Mouse (Mus musculus) cerebellum, adult 9-11 months (tissue): ENCODE measurements around the gene Kcnk16.
A peak's percentile ranks its signal among the peaks of the same experiment; 100 is the strongest.

Experiments used
- DNase-seq: peaks from one replicate; pipeline ENCODE4 v3.0.0; 2022

Gene Kcnk16

DNA sequence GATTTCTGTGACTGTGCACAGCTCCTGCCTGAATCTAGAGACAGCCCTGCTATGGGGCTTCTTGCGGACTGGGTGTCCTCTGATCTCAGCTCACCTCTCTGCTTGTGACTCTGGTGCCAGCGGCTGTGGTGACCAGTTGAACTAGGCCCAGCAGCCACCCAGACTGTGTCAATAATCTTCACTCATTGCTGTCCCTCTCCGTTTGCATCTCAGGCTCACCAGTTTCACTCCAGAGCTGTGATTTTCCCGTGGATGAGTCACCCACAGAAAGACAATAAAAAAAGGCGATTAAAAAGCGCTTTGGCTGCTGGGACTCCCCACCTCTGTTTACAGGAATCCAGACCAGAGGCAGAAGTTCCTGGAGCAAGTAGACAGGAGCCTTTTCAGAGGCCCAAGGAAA lies 39.6 kb downstream of the Kcnk16 start:
- DNase-seq, result no peak

DNA sequence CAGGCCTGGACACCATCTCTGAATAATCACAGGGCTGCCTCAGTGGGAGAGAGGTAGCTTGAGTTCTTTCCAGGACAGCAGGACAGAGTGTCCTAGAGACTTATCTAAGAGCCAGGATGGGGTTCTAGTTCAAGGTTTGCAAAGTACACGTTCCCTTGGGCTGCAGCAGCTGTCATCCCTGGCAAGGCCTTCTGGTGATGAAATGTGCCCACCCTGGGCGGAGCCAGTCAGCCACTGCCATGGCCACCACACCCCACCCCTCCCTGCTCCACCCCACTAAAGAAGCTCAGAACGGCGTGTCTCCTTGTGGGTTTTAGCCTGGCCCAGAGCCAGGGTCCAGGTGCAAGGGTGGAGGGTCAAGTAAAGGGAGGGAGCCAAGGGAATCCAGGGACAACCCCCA lies 40.7 kb downstream of the Kcnk16 start:
- DNase-seq, result no peak

DNA sequence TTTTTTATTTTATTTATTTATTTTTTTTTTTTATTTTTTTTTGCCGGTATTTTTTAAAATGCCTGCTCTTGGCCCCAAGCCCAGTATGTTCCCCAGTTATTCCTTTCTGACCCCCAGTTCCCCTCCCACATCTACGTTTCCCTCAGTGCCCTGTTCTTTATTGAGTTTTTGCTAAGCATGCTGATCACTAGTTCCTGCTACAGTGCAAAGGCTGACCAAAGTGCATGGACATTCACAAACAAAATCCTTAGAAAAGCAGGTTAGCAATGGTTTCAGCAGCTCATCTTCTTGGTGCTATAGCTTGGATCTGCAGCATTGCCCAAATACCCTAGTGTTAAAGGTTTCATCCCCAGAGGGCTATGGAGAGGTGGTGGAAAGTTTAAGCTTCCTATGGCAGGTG lies 42.0 kb downstream of the Kcnk16 start:
- DNase-seq, result no peak

DNA sequence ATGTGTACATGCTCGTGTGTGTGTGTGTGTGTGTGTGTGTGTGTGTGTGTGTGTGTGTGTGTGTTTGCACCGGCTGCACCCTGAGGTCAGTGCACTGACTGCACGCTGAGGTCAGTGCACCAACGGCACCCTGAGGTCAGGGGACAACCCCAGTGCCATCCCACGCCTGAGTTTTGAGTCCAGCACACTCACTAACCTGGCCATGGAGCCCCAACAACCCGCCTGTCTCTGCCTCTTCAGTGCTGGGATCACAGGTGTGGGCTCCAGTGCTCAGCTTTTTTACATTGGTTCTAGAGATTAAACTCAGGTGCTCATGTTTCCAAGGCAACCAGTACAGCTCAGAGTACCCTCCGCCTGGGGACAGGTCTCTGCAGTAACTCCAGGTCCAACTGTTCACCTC lies 42.5 kb downstream of the Kcnk16 start:
- DNase-seq, result no peak

DNA sequence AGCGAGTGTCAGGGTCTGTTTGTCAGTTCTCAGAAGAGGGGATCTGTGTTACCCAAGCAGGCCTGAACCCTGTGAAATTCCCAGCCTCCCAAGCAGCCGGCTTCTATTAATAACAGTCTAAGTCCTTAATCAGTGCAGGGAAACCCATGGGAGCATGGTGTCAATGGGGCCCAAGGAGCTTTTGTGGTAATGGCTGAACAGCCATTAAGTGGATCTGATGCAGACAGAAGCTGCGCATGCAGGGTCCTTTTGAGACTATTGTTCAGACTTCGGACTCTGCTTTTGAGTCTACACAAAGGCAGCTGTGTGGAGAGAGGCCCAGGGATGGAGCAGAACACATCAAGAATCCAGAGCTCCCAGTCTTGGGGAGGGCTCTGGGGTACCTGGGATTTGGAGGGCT lies 43.5 kb downstream of the Kcnk16 start:
- no peak for DNase-seq

DNA sequence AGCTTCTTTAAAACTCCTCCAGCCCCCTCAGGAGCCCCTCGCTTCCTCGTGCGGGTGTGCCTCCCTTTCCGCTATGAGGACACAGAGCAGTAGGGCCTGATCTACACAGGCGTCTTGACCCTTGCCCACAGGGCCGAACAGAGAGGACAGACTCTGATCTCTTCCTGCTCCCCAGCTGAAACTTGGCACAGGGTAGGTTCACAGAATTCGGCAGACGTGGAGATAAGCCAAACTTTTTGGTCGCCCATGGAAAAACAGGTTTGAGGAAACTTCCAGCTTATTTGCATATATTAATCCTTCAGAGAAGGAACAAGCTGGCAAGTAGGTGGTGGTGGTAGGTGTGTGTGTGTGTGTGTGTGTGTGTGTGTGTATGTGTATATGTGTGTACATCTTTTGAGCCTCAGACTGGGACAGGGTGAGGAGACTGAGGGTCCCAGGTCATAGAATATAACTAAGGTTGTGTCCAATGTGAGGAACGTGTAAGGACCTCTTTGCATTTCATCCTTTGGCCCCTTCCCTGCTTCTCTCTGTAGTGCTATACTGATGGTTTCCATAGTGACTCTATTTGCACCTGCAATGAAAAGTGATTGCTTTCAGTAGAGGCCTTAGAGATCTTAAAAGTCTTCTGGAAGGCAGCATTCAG lies 44.3 kb downstream of the Kcnk16 start:
- DNase-seq, result no peak

DNA sequence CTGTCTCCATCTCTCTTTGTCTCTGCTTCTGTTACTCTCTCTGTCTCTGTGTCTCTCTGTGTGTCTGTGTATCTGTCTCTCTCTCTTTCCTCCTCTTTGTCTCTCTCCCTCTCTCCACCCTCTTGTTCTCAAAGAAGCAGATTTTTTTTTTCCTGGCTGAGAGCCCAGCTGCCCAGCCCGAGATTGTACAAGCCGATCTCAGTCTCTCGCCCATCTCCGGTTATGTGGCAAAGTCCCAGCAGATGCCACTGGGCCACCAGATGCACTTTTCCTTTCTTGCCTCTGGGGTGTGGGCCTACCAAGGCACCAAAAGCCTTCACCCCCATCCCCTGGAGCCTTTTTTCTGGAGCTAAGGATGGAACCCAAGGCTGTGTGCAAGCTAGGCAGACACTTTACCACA lies 44.8 kb downstream of the Kcnk16 start:
- peak; percentile 4 for DNase-seq

DNA sequence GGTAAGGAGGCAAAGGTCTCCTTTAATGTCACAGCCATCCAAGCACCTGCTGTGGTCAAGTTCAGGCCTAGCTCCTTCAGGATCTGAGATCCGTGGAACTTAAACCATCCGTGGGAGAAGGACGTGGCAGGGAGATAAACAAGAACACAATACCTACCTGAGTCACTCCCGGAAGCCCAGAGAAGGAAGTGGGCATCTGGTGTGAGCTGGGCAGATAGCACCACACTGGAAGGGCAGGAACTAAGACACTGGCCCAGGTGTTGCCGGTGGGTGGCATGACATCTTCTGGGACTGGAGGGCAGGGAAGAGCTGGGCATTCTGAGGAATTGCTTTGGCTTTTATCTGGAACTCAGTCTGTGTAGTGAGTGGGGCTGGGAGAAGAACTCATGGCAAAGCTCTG lies 45.7 kb downstream of the Kcnk16 start:
- no peak for DNase-seq

DNA sequence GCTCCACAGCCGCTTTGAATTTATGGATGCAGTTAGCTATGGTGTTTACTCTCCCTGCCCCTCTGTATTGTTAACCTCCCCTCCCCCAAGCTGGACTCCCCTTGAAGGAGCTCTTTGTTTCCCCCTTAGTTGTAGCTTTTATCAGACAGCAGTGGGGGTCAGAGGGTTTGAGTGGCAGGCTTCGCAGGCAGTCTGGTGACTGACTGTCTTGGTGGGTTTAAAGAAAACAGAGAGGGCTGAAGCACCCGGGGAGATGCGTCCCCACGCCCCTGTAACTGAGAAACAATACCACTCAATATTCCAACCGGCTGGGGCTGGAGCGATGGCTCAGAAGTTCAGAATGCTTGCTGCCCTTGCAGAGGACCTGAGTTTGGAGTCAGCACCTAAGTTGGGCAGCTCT lies 47.9 kb downstream of the Kcnk16 start:
- no peak for DNase-seq

DNA sequence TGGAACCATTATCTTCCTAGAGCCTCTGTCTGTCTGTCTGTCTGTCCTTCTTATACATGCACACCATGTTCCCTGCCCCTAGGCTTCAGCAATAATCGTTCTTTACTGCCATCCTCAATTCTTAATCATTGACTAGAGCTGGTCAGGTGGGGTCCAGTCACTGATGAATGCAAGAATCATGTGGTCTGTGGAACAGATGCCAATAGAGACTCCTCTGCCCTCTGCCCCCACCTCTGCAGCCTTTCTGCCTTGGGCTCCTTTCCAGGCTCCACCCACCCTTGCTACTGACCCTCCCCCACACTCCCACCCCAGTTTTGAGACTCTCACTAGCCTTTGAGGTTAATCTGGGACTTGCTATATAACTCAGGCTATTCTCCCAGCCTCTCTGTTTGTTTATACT lies 49.1 kb downstream of the Kcnk16 start:
- DNase-seq, result no peak

DNA sequence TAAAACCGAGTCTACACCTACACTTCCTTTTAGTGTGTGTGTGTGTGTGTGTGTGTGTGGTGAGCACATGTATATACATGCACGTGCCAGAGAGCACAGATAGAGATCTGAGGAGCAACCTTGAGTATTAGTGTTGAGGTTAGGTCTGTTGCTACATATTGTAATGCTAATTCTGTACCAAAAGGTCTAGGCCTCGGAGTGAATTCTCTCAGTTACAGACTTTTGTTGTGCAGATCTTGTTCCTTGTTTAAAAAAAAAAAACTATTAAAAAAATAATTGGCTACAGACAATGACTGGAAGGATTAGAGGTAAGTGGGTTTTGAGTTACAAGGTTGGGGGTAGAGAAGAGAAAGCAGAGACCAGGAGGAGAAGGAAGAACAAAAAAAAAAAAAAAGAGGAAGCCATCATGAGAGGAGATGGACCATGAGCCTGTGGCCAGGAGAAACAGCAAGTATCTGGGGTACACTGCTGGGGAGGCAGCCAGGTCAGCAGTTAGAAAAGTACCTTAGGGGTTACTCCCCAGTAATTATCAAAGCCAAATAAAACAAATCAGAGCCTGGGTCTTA lies 51.6 kb downstream of the Kcnk16 start:
- no peak for DNase-seq

DNA sequence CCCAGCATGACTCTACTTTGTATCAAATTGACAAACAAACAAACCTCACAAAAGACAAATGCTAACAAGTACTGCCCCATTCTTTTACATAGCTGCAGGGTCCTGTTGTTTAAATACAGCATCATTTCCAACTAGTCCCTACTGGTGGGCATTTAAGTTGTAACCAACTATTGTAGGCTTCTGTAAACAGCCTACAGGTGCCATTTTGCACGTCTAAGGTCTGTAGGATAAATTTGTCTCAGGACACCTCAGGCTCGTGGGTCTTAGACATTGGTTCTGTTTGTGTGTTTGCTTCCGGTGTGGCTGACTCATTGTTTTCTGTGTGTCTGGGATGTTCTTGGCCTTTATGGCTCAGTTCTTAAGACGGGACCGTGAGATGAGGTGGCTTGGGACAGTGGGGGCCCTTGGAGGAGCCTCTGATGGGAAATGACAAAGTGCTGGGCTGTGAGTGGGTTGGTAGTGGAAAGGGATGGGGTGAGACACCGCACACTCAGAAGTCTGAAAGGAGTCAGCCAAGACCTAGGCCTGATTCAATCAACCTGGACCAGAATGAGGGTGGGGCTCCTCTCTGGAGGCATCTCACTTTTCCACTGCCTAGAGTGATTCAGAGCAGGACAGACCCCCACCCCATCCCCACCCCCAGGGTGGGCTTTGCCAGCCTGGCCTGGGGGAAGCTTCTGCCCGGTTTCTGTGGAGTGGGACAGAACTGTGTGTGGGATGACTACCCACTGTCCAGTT lies 52.3 kb downstream of the Kcnk16 start:
- no peak for DNase-seq

DNA sequence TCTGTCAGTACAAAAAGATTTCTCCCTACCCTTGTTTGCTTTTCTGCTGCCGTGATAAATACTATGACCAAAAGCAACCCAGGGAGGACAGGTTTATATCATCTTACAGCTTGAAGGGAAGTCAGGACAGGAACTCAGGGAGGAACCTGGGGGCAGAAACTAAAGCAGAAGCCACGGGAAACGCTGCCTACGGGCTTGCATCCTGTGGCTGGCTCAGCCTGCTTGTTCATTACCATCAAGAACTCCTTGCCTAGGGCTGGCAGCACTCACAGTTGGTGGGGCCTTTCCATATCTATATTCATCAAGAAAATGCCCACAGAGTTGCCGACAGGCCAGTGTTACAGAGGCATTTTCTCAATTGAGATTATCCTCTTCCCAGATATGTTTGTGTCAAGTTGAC lies 53.2 kb downstream of the Kcnk16 start:
- no peak for DNase-seq

DNA sequence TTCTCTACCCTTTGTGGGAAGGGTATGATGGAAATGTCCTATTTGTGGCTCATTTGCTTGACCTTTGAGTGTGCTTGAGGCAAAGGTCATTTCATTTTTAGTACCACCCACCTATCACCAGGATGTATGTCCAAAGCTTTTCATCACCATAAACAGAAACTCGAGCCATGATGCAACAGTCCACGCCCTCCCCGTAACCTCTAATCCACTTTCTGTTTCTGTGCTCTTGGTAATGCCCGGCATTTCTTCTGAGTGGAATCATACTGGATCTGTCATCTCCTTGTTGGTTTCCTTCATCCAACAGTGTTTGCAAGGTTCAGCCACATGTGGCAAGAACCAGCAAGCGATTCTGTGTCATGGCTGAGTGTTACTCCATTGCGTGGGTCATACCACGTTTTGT lies 54.9 kb downstream of the Kcnk16 start:
- DNase-seq, result no peak

DNA sequence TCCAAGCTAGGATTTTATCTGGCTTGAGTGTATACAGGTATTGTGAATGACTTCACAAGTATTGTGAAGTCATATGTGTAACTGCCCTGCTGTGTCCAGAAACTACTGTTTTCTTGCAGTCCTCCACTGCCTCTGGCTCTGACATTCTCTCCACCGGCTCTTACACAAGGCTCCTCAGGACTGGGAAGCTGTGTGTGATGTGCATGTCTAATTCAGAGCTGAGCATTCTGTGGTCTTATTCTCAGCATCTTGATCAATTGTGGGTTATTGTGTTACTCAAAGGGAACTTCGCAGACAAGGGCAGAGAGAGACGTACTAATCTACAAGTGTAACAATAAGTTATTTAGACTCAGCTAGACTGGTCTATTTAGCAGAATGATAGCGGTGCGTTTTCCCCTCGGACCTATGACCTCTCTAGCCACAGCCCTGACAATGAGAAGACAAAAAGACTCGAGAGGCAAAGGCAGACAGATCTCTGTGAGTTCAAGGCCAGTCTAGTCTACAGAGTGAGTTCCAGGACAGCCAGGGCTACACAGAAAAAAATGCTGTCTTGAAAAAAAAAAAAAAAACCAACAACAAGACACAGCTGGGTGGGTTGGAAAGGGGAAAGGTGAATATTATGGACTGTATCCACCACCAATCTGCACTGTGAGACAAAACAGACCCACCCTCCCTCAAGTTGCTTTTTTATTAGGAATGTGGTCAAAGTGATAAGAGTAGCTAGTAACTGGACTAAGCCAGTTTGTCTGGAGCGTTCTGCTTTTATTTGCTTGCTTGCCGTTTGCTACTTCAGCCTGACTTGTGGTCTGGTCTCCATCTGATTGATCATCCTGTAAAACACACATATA lies 57.0 kb downstream of the Kcnk16 start:
- DNase-seq, result no peak
